Mouse (Mus musculus) kidney, adult 18-20 months (tissue): ENCODE measurements around the gene Tspan5.

Source experiments
- DNase-seq: peaks from one replicate; pipeline ENCODE4 v3.0.0; 2021

Gene Tspan5

GRCm38 (mm10) chr3:138744030-138744774 lies 2.2 kb downstream of the Tspan5 start:
- no peak for DNase-seq

DNA sequence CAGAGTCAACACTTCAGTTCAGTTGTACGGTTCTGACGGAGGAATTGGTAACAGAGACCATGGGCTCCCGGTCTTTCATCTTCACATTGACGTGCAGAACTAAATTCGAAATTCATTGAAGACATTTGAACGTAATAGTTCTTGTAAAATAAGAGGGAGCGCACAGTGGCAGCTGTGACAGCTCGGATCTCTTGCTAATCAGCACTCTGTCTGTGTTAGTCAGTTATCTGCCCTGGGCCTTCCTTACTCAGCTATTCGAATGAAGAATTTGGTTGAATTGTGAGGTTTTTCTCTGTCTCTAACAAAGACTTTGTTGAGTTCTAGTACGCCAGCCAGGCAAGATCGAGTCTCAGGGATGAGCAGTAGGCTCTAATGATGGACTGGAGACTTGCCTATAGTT lies 3.1 kb downstream of the Tspan5 start:
- no peak for DNase-seq

GRCm38 (mm10) chr3:138745596-138745995 lies 3.6 kb downstream of the Tspan5 start:
- DNase-seq: no peak

- no peak for DNase-seq
These were observed 4.6 kb downstream of the Tspan5 start for GRCm38 (mm10) chr3:138746556-138746955.

GRCm38 (mm10) chr3:138747035-138747434 lies 5.0 kb downstream of the Tspan5 start:
- no peak for DNase-seq

DNA sequence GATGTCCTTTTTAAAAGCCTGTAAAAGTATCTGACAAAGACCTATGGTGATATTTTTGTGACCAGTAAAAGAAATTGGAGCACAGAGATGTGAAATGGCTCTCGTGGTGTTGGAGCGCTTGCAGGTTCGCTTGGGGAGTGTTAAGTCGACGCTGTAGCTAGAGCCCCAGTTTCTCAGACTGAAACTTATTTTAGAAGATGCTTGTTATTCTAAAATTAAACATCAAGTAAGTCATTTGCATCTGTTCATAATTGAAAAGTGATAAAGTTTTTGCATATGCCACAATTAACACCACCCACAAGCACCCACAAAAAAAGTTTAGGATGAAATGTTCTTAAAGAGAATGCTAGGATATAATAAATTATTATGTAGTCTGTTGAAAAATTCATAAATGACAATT lies 6.0 kb downstream of the Tspan5 start:
- DNase-seq: no peak

GRCm38 (mm10) chr3:138749645-138750044 lies 7.7 kb downstream of the Tspan5 start:
- no peak for DNase-seq

DNA sequence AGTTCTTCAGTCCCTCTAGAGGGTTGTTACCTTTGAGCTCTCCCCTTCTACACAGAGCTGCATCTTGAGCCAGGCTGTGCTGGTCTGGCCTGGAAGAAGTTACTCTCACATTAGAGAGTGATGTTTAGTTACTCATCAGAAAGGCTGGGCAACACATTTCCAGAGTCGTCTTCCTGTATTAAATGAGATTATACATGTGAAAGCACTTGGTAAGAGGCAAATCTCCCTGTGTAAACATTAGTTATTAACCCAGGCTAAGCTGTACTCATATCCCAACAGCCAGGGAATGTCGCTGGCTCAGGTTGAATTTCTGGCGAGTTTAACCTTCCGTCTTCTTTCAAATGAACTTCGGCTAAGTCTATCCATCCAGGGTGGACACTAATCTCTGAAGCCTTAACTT lies 9.3 kb downstream of the Tspan5 start:
- DNase-seq: no peak

- no peak for DNase-seq
These were observed 10.1 kb downstream of the Tspan5 start for GRCm38 (mm10) chr3:138752056-138752455.

DNA sequence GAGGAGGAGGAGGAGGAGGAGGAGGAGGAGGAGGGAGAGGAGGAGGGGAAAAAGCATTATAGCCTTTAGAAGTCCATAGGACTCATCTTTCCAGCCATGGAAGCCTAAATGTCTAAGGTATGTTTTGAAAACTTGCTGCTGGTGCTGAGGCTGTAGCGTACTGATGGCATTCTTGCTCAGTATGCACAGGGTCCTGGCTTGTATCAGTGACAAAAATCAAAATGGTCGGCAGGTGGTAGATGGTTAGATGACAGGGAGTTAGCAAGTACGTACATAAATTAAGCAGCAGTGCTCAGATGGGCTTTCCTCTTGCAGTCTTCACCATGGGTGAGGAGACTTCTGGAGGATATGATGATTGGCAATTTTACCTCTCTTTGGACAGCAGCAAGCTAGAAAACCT lies 10.8 kb downstream of the Tspan5 start:
- DNase-seq: no peak

DNA sequence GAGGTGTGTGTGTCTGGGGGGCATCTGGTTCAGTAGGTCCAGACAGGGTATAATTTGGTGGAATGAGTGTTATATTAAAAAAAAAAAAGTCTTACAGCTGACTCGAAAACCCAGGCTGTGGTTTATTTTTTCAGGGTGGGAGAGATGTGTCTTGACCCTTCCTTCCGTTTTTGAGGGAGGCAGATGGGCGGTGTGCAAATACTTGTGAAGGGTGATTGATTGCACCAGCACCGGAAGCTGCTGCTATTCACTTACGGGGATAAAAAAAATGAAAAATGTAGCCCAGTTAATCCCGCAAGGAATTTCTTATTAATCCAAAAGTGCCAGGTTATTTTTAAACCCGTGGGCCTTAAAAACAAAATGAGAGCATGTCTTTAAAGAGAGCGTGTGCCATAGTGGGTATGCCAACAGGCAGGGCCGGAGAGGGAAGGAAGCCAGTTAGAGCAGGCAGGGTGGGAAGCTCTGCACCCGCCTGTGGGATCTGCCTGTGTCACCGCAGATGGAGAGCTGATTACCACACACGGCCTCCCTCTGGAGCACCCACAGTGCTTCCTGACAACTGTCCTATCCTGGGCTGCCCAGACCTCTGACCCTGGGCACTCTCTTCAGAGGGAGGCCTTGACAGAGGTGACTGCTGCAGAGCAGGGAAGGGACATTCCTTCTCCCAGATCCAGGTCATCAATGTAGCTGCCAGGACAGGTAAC lies 11.3 kb downstream of the Tspan5 start:
- peak; percentile 24 for DNase-seq

DNA sequence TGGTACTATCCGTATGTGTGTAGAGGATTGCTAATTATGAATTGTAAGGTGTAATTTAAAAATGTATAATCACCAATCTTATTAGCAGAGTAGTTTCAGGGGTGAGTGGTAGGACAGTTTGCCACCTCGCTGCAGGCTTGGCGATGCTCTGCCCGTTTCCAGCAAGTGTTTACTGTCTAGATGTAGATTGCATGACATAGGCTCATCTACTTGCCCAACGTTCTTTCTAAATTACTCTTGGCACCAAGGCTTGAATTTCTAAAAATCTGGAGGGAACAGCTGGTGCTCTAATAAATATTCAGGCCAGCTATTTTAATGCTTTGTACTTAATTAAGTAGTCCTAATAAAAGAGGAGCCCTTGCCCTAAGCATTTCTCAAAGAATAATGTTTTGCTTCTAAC lies 12.3 kb downstream of the Tspan5 start:
- no peak for DNase-seq

DNA sequence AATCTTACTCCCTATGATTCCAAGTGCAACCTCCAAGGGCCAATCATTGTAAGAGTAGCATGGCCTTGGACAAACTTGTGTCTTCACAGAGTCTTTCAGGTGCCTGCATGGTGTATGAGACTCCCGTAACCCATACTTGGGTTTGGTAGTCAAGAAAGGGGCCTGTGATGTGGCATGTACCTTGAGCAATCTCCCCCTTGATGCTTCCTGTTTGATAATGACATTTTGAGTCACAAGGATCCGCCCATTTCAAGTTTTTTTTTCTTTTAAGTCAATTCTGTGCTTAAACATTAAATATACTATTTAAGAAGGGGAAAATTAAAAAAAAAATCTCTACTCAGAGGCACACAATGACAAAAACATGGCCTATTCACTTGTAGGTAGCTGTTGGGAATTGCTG lies 15.3 kb downstream of the Tspan5 start:
- no peak for DNase-seq

DNA sequence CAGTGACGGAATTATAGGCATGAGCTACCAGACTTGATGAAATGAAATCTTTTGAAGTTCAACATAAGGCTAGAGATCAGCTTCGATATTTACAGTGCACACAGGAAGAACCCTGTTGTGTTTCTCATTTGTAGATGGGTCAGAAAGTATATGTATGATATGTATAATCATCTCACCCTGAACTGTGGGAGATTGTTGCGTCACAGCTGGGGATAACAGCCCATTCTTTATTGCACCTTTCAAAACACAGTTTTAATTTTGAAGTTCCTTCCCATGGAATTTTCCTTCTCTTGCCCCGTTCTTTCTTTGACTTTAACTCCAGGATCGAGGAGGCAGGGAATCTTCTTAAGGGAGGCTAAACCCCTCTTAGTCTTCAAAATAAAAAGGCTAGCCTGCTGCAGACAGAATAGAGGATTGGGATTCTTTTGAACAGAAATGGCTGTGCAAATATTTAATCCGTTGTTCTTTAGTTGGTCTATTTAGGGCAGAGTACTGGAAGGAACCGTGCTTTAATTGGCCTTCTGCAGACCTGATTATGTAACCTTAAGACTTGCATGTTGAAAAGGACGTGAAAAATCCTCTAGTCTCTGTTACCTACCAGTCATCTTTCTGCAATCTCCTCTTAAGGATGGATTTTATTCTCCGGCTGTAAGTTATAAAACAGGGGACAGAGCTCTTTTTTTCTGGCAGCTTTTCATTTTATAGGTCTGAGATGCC lies 18.1 kb downstream of the Tspan5 start:
- no peak for DNase-seq

DNA sequence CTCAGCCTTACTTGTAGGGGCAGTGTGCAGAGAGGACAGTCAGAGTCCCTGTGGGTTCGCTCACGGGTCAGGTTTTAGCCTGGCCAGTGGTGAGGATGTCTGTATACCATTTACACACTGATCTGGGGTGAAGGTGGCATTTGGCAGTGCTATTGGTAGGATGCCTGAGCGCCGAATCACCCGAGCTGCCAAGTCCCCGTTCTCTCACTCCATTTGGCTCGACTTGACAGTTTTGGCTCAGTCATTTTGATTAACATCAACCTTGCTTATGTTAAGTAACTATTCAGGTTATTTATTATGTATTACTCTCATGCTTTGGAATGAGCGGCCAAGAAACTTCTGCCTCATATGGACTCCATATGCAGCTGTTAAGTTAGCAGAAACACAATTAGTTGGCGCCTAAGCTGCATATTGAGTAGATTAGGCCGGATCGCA lies 18.7 kb downstream of the Tspan5 start:
- peak; percentile 18 for DNase-seq

DNA sequence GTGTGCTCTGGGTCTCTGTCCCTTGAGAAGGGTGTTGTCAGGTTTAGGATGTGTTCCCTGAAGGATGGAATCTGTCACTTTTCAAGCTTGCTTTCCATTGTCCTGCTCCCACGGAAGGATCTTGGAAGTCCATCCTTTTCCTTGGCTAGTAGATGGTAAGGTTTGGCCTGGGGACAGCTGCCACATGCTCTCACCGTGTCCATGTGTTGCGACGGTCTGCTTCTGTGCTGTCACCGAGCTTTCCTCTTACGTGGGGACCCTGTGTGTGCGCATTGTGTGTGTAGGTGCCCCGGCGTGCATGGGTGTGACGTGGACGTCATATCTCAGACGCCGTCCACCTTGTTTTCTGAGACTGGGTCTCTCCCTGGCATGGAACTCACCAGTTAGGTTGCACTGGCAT lies 19.5 kb downstream of the Tspan5 start:
- no peak for DNase-seq

GRCm38 (mm10) chr3:138763941-138764340 lies 21.9 kb downstream of the Tspan5 start:
- DNase-seq: no peak

DNA sequence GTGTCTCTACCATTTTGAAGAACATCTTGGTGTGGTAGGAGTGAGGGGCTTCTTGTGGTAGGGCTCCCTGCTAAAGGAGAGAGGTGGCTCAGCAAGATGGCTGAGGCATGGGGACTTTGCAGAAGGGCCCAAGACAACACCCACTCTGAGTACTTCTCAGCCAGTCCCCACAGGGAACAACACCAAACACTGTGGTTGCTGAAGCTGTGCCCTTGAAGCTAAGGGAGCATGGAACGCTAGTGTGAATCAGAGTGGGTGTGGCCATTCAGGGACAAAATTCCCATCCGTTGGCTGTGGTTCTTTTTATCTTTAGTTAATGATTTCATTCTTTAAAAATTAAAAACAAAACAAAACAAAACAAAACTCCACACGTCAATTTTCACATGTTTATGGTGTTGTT lies 22.8 kb downstream of the Tspan5 start:
- DNase-seq: no peak

DNA sequence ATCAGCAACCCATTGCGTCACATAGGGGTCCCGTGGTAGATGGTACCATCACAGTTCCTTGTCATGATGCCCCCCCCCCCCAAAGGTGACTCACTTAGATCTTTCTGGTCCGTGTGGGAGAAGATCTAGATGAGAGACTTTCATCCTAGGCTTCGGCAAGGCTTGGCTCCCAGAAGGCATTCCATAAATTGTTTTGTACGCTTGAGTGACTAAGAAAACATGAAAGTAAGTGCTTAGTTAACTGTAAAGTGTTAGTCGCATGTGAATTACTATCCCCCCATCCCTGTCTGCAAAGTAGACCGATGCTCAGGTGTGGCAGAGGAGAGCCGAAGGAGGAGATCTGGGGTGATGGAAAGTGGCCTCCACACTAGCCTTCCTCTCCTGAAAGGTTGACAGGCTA lies 25.0 kb downstream of the Tspan5 start:
- peak; percentile 25 for DNase-seq

DNA sequence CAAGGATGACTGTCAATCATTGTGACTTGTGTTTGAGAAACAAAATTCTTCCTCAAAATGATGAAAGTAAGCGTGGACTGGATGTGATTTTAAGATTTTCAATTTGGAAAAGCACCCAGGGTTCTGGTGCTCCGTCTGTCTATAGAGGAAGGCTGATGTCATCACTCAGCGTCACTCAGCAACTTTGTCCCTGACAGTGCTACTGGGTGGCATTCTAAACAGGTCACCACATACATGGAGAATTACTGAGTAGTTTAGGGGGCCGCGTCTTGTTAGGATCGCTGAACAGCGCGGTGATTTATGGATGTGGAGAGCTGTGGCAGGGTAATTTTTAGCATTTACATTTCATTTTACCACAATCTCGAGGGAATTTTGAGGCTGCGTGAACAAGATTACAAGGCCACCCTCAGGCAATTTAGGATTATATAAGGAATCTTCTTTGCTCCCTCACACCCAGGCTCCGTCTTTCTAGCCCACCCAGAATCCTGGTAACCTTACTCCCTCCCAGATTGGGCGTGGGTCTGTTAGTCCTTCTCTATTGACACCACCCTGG lies 26.6 kb downstream of the Tspan5 start:
- no peak for DNase-seq

- DNase-seq: peak; percentile 48
These were observed 28.8 kb downstream of the Tspan5 start for GRCm38 (mm10) chr3:138770650-138771331.

DNA sequence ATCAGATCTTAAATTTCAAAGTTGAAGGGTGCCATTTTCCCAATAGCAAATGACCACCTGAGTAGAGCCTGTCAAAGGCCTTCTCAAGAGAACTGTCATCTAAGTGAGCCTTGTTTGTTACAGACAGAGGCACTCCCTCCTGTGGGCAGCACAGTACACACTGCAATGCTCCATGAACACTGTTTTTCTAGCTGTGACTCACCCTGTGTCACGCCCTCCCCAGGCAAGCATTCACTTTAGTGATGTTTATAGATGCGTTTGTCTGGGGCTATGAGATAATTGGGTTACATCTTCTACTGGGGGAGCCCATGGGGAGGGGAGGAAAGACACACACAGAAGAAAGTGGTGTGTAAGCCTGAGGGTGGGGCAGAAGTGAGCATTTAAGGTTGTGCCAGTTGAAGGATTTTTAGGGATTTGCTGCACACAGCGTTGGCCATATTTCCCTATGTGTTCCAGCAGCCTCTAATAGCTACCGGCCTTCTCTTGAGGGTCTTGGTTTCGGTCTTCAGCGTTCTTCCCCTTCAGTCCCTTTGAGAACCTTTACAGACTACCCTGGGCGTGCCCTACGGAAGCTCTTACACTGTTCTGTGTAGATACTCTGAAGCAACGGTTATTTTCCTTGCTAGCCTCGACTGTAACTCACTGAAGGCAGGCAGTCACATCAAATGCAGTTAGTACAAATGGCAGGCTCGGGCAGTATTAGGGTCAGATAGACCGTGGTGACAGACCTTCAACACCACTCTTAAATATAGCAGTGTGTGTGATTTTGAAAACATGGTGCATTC lies 29.7 kb downstream of the Tspan5 start:
- DNase-seq: no peak
